Mouse (Mus musculus): ENCODE measurements around the gene Kcnk1.

Kcnk1 gene

DNA sequence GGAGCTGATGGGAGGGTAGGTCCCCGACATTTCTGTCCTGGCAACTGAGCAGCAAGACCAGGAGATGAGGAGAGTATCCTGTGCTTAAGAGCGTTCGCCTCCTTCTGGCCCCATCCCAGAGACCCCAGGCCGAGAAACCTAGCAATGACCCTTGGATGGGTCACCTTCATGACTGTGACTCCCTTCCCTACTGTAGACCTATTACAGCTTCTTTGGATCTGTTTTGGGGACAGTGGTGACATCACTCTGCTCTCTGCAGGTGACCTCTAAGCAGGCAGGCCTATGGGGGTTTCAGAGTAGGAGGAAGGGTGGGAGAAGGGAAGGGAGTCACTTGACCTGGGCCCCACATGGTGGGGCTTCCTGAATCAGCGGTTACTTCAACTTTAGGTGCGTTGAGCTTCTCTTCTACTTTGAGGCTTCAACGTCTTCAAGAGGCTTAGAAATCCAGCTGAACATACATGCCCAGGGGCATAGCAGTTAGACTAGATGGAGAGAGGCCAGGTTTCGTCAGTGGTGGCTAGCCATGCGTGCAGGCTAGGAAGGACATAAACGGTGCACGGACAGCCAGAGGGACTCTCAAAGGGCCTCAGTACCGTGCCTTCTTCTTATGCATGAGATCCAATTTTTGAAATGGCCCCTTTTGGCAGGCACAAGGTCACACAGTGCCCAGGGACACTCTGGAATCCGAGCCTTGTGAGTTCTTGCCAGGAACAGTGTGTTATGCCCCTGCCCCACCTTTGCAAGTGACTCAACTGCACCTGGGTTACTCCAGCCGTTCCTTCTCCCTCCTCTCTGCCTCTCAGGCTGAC is 1.3 kb downstream of the Kcnk1 start:
- no peak for DNase-seq (ENCODE audit: low read depth, low spot score)

DNA sequence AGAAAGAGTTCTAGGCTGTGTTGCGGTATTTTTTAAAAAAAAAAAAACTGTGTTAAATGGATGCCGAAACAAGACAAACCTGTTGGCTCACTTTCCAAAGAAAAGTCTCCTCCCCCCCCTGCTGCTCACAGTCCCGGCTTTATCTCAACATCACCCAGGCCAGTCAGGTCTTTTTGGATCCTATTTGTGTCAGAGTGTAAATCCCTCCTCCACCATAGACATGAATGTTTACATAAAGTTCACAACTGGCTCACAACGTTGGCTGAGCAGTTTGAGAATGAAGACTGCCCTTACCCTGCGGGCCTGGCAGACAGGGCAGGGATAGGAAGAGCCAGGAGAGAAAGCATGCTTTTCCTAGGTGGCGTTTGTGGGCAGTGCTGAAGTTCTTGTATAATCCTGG is 2.0 kb downstream of the Kcnk1 start:
- no peak for DNase-seq (ENCODE audit: low read depth, low spot score)

DNA sequence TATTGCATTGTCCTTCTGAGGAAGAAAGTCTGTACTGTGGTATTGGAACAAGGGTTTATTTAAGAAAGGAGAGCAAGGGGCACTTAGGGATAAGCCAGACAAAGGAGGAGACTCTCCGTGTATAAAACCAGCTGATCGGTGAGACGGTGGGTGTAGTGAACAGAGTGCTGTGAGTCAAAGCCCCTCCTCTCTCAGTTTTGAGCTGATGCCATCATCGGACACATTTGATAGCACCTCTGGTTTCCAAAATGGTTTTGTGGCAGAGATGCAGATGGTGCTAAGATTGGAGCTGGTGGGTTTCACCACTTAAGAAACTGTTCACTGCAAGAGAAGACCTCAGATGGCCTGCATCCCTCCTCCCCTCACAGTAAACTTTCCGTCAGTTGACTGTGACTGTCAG is 2.6 kb downstream of the Kcnk1 start:
- no peak for DNase-seq (ENCODE audit: low read depth, low spot score)

DNA sequence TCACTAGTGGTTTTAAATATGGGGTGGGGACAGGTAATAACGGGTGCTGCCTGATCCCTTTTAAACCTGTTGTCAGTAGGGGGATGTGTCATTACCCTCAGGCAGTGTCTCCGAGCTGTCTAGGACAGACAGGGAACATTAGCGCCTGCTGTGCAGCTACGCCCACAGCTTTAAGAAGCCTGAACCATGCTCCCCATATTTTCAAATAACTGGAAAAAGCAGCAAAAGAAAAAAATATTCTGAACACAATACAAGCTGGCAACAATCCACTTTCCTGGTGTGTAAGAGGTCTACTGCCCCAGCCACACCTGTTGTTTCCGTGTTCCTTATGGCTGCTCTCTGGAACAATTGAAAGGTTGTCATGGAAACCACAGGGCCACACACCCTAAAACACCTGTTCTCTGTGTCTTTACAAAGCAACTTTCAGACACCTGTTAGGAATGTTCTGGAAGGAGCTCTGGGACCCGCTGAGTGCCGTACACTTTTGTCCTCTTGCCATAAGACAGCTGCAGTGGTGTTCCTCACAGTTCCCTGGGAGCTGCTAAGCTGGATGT is 4.9 kb downstream of the Kcnk1 start:
- no peak for DNase-seq (ENCODE audit: low read depth, low spot score)

DNA sequence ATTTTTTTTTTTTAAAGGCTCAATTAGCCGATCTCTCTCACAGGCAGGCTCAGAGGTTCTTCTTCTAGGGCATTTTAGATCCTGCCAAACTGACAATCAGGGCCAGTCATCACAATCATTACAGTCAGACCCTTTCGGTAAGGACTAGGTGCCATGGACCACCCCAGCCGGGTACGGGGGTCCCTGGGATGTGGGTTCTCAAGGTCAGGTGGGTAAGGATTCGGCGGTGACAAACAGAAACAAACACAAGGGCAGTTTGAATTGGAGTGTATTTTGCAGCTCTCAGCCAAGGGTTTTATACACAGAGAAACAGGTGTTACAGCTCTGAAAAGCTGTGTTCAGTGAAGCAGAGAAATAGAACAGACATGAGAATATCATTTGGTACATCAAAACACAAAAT is 8.6 kb downstream of the Kcnk1 start:
- no peak for DNase-seq (ENCODE audit: low read depth, low spot score)

DNA sequence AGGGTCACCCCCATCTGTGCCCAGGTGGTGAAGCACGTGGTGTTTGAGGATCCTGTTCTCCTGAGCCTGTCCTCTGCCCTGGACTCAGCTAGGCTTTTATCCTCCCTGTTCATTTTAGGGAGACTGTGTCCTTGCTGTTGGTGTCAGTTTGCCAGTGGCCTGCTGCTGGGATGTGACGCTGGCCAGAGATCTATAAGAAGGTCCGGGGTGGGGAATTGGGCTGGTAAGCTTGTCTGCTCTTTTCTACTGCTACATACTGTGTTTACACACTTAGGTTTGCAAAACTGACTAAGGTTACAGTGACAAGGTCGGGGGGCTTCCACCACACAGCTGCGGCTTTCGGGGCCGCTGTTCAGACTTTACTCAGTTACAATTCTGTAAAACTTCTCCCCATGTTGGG is 10.0 kb downstream of the Kcnk1 start:
- DNase-seq (ENCODE audit: low read depth, low spot score), result no peak

DNA sequence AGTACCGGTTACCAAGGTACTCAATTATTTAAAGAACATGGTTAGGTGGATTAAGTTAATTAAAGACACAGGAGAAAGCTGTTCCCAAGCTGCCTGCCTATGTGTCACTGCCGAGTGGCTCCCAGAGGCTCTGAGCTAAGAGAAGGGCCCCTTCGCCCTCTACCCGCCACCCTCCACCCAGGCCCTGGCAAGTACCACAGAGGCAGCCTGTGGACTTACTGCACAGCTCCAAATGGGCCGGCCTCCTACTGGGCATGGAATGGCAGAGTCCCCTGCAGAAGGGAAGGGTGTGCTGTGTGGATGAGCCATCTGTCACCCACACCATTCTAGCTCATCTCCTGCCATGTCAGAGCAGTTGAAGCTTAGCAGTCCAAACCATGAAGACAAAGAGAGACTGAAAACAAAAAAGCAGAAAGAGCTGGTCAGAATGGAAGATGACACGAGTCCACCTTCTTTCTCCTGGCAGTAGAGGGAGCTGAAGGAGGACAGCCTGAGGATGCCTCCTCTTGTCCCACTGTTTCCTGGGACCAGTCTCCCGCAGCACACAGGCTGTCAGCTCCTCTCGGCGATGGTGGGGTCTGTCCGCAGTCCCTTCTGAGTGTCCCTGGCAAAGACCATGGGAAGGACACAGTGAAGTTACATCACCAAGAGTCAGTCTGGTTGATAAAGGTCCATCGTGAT is 11.5 kb downstream of the Kcnk1 start:
- no peak for DNase-seq (ENCODE audit: low read depth, low spot score)

DNA sequence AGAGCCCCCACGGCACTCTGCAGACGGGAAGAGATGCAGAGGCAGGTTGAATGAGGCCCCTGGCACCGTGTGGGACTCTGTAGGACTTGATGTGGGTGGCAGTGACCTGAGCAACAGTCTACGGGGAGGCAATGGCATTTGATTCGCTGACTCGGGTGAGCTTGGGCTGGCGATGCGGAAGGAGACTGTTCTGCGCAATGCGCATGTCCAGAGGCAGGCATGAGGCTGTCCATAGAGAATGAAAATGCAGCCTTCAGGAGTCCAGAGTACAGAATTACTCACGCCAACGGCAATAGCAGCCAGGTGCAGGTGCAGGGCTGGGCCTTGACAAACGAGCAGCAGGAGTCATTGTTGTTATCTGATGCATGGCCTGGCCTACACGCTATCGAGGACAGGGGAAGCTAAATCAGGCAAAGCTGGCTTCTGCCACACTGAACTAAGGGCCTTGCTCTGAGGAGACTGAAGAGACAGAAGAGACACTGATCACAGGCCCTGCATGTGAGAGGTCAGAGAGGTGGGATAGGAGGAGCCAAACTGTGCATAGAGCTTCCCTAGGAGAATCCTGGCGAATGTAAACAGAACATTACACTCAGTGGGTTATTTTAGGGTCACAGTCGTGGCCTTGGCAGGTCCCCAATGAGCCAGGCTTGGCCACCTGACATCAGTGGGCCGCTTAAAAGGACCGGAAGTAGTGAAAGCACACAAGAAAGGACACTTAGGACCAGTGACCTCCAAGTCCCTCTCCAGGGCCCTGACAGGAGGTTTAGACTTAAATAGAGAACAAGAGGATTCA is 12.8 kb downstream of the Kcnk1 start:
- DNase-seq (ENCODE audit: low read depth, low spot score), result no peak

DNA sequence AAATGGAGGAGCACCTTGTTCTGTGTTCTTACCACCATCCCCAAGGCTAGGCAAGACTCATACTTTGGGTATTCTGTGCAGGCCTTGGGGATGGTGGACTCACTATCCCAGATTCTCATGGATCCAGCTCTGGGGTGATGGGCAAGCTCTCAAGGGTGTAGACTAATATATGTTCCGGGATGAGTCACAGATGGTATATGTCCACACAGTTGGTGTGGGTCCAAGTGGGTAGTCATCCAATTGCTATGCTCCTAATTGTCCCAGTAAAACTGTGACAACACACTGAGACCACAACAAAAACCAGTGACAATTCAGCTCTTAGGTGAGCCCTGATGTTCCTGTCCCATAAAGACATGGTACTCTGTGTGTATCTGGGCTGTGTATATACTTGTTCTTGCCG is 14.0 kb downstream of the Kcnk1 start:
- DNase-seq (ENCODE audit: low read depth, low spot score), result no peak

DNA sequence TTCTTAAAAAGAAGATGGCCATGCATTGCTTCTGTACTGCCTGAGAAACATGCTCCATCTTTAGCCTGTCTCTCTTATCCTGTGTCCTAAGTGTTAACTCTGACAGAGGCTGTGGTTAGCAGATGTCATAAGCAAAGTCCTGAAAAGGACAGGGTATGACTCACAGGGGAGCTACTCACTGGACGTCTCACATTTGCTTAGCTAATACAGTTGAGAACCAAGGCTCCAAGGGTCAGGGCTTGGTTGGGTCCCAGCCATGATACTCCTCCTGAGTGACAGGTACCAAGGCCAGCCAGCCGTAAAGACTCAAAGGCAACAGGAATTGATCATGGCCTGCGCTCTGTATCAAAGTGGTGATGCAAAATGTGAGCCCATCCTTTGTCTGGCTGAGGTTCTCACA is 15.9 kb downstream of the Kcnk1 start:
- DNase-seq (ENCODE audit: low read depth, low spot score), result no peak

DNA sequence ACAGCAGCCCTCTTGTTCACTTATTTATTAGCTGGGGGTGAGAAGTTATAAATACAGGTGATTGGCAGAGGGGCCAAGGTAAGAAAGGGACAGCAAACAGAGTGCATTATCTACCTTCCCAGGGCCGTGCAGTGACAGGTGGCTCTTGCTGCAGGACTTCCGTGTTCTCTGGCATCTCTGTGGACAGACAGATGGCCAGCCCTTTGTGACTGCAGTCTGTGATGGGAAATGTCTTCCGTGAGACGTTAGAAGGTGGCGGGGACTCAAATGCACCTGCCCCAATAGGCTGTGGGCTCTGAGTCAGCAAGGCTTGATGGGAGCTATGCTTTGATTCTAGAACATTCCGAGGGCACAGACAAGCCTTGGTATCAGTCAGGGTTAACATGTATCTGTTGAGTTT is 17.4 kb downstream of the Kcnk1 start:
- DNase-seq (ENCODE audit: low read depth, low spot score), result no peak

DNA sequence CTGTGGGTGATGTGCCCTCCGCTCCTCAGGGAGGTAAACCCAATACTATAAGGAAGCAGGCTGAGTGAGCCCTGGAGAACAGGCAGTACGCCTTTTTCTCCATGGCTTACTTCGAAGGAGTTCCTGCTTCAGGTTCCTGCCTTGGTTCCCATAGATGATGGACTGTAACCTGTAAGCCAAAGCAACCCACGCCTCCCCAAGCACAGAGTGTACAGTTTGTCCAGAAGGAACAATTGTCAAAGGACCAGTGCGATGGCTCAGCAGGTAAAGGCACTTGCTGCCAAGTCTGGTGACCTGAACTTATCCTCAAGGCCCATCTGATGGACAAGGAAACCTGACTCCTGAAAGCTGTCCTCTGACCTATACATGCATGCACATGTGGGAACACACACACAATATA is 18.7 kb downstream of the Kcnk1 start:
- DNase-seq (ENCODE audit: low read depth, low spot score), result no peak

DNA sequence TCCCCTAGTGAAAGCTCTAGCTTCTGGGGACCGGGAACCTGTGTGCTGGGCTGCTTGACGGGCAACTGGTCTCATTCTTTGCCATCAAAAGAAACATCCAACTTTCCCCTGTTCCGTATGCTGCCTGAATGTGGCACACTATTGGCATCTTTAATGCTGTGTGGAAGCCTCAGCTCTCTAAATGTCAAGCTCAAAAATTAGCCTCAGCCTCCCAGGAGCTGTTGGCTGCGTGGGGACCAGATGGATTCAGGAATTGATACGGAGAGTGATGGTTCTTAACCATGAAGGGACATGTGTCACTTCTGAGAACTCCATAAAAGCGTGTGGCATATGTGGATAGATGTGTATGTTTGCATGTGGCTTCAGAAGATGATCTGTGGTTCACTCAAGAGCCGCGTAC is 27.0 kb downstream of the Kcnk1 start:
- DNase-seq (ENCODE audit: low read depth, low spot score), result no peak

DNA sequence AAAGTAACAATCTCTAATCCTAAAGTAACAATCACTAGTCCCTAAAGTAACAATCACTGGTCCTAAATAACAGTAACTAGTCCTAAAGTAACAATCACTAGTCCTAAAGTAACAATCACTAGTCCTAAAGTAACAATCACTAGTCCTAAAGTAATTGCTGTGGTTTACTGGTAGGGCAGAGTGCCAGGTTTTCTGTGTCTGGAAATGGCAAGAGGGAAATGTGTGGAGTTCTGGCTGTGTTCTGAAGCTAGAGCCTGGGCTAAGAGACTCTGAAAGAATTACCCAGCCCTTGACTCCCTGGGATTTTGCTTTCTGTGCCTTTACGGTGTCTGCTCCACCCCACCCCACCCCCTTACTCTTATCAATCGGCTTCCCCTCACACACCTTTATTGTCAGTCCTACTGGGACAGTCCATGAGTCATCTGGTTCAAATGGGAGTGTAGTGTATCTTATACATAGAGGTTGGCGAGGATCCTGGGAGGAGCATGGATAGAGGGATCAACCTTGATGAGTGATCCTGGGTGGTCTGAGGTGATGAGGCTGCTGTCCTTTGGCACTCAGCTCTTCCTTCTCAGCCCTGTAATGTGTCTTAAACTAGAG is 28.8 kb downstream of the Kcnk1 start:
- DNase-seq (ENCODE audit: low read depth, low spot score), result no peak

DNA sequence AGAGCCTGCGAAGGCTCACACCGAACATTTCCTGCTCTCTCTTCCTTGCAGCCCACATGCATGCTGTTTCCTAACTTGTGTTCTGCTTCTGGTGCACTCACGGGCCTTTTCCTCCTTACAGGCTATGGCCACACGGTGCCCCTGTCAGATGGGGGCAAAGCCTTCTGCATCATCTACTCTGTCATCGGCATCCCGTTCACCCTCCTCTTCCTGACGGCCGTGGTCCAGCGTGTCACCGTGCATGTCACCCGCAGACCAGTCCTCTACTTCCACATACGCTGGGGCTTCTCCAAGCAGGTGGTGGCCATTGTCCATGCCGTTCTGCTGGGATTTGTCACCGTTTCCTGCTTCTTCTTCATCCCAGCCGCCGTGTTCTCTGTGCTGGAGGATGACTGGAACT is 29.9 kb downstream of the Kcnk1 start:
- no peak for DNase-seq (ENCODE audit: low read depth, low spot score)

DNA sequence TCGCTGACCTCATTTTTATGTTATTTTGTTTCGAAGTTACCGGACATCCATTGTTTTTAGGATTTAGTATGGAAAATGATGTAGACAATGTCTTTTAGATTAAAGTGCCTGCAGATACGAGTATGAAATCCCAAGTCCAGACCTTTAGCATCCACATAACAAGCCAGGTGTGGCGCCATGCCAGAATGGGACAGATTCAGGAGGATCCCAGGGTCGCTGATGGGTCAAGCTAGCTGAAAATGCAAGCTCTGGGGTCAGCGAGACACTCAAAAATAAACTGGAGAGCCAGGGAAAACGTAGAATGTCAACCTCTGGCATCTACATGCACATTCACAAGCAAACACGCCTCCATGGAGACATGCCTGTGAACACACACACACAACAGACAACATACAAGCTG is 31.2 kb downstream of the Kcnk1 start:
- DNase-seq (ENCODE audit: low read depth, low spot score), result no peak

DNA sequence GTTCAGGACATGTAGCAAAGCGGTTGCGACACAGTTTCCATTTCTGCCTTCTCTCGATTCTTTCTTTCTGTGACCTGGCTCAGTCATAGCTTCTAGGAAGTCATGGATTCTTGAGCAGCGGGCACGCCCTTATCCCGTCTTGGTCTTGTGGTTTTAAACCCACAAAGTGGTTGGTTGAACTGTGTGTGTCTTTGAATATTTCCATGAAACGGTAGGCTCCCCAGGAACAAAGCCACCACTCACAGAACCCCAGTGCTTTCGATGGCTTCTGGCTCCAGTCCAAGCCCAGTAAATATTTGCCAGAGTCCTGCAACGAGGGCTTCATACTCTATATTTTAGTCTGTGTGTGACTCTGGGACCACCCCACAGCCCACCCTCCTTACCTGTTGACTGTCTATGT is 31.6 kb downstream of the Kcnk1 start:
- DNase-seq (ENCODE audit: low read depth, low spot score), result no peak

DNA sequence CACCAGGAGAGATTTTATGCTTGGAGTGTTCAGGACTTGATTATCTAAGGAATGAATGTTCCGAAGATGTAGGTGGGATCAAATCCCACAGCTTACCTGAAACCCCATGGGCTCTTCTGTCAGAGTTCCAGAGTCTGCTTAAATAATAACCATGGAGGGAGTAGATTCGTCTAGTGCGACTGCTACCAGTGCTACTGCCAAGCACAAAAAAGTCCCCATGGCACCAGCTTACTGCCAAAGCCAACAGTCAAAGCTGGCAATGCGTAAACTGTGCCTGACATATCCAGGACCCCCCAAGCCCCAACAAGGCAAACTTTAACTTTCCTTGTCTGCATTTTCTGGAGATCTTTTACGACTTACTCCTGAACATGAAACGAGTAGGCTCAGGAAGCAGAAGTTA is 32.5 kb downstream of the Kcnk1 start:
- no peak for DNase-seq (ENCODE audit: low read depth, low spot score)

DNA sequence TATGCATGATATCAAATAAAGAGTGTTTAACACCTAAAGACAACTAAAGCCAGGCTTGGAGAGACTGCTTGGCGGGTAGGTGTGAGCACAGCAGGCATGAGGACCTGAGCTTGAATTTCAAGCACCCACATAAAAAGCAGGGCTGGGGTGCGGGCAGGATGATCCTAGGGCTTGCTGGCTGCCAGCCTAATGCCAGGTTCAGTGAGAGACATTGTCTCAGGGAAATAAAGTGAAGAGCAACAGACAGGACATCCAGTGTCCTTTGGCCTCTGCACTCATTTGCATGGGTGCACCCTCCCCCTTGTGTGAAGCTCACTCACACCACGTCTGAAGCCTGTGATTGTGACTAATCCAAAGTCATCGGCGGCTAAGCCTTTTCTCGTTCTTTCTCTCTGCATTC is 34.0 kb downstream of the Kcnk1 start:
- DNase-seq (ENCODE audit: low read depth, low spot score), result no peak

DNA sequence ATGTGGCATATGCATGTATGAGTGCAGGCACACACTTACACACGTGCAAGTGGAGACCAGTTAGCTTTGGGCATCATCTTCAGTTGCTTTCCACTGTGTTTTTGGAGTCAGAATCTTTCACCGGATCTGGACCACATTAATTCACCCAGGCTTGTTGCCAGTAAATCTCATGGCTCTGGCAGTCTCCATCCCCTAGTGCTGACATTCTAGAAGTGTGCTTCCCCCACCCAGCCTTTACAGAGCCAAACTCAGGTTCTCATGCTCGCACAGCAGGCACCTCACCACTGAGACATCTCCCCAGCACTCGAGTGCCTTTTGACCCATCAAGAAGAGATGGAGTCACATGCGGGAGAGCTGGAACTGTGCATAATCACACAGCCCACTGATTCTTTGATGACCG is 37.8 kb downstream of the Kcnk1 start:
- DNase-seq (ENCODE audit: low read depth, low spot score), result no peak

DNA sequence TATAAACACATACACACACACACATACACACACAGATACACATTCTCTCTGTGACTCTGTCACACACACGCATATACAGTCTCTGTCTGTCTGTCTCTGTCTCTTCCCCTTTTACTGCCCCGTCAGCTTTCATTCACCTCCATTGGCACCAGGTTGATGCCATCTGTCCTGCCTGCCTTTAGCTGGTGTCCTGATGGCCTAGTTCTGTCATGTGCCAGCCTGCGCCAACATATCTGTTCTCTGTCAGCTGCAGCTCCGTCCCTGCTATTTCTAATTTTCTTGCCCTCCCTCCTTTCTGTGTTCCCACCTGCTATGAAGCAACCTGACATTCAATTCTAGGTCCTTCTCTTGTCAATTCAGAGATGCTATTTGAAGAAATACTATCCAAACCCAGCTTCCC is 40.1 kb downstream of the Kcnk1 start:
- DNase-seq (ENCODE audit: low read depth, low spot score), result no peak

DNA sequence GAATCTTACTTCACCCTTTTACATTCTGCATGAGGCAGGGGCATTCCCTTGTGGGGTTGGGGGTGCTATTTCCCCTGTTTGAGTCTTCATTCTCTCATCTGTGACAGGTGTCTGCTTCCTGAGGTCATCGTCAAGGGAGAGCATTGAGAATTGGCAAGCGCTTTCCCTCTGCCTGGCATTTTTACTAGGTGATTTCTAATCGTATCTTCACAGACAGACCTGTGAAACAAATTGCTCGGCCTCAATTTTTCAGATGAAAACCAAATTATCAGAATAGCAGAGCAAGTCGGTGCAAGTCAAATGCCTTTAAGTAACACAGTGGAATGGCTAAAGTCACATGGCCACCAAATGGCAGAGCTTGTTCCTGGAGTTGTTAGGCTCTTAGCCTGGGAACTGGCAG is 41.4 kb downstream of the Kcnk1 start:
- DNase-seq (ENCODE audit: low read depth, low spot score), result no peak

Measured in retina, postnatal 7 days (tissue).